Mouse (Mus musculus) kidney, postnatal 4 days (tissue): Measurements from ENCODE around the gene Olfr1324.
"Not testable (repeated sequence)": the region's sequence is repeated elsewhere in the genome, so short reads cannot be mapped to it uniquely, and the experiment has no call there.

Experiments
- DNase-seq, 2 experiments: peaks; one replicate each; pipeline ENCODE4 v3.0.0; 2021; ENCODE audit warnings: mixed read lengths in 2 of 2

Gene Olfr1324

DNA sequence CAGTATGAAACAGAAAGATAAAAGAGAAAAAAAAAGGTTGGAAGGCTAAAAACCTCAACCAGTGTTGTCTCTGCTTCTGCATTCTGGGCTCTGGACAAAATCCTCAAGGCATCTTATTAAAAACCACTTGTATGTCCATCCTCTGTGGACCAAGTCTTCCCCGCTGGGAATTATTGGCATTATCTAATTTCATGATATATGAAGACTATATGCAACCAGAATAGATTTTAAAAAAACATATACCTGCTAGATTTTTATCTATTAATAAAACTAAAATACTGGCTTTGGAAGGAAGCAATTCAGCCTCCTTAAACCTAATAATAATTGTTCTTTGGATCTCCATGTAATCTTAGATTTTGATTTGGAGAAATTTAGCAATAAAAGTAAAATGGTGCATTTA, at the start of gene Olfr1324:
TSS of gene Olfr1324 (minus strand) at position 101 of the 400 bp plus-strand sequence.
- DNase-seq: no peak

DNA sequence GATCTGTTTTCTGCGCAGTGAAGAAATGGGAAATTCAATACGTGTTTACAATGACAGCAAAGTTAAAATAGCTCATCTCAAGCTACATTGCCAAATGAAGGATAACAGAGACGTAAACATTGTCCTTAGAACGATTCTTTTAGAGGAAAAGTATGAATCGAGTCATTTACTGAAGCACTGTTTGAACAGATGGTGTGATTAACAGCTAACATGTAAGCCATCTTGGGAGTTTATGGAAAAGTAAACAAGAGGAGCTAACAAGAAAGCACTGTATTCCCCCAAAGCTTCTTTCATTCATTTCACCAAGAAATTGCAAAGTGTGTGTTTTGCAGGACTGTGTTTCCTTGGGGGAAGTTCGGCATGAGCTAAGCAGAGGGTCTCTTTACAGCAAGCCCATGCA, 42.0 kb upstream of the Olfr1324 start:
- DNase-seq: not testable (repeated sequence)

DNA sequence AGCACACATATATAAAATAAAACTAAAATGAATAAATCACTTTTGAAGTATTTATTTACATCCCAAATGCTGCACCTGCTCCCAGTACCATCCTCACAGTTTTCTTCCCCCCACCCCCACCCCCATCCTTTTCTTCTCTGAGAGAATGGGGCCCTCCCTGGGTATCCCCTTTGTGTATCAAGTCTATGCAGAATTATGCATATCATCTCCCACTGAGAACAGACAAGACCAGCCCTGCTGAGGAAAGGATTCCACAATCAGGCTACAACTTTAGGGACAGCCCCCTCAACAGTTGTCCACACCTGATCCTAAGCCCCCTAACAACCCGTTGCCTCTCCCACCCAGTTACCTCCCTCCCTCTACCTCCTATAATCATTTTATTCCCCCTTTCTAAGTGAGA, 27.8 kb upstream of the Olfr1324 start:
- DNase-seq: no peak

DNA sequence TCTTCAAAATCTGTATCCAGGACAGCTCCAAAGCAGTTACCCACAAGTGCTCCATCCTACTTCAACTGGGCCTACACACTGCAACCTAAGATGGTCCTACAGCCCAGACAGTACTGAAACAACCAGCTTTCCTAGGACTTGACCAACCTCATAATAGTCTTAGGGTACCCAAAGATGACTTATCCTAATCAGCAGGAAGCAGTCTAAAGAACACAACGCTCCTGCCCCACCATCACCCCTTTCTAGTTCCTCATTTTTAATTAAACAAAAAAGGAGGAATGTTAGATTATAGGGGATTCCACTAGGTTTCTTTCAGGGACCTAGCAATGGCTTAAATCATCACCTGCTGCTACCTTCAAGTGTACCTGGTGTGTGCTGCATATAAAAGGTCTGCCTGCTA, 15.1 kb upstream of the Olfr1324 start:
- DNase-seq: no peak

DNA sequence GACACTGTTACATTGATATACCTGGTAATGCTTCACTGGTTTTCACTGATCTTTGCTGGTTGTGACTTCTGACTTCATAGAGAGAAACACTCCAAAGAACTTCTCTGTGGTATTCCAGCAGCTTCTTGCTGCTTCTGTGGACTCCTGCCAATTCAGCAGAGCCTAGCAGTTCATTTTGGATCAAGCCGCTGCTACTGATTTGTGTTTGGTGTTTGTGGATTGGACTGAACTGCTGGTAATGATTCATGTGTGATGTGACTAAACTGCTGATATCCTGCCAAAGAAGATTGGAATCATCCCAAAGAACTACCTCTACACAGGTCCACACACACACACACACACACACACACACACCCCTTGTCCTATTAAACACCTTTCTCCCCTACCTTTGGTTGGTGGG, 14.4 kb upstream of the Olfr1324 start:
- DNase-seq: no peak

DNA sequence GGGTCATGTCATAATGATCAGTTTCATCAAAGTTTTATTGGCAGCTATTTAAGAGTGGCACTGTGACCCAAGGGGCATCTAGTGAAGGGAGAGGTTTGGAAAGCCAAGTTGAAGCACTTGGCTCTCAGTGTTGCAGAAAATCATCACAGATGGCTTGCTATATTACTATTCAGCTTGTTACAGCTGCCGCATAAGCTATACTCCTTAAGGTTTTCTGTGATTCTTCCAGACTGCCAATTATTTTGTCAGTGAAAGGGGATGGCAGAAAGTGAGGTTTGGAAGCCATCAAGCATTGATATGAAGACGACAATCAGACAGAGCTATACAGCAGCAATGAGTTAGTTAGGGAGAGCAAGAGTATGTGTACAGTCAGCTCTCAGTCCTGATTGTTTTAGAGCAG, 4.2 kb upstream of the Olfr1324 start:
- DNase-seq: no peak

DNA sequence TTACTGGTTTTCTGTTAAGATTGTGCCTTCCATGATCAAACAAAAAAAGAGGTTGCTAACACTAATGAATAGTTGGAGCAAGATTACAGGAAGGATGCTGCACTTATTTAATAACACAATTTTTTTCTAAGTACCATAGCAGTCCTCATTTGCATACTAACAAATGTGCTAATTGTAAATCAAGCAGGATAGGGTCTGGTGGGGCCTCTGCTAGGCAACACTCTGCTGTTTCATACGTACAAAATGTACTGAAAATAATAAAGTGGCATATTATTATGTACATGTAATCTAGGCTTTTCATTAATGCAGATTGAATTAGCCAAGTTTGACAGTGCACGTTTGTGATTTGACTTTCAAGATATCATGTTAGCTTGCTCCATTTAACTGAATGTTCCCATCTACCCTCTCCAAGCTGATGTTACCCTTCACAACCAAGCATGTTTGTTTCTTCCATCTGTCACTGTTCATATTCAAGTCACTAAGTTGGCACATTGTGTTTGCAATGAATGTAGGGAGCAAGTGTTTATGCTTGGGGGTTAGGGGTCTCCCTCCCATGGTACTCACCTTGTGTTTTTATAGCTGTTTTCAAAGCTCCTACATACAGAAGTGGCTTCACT, 478 bp downstream of the Olfr1324 start:
- DNase-seq: no peak

DNA sequence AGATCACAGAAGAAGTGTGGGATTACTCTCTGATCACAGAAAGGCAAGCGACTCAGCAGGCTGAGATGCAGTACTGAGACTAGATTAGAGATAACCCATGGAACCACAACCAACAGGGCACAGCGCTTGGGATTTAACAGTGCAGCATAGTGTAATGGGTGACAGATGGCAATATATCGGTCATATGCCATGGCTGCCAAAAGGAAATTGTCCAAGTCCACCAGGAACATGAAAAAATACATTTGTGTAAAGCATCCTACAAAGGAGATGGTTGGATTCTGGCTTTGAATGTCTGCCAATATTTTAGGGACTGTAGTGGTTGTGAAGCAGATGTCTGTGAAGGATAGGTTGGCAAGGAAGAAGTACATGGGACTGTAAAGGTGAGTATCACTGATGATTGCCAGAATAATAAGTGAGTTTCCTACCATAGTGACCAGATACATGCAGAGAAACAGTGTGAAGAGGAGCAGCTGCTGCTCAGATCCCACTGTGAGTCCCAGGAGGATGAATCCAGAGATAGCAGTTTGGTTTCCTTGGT, 2.3 kb downstream of the Olfr1324 start:
- no peak for DNase-seq

DNA sequence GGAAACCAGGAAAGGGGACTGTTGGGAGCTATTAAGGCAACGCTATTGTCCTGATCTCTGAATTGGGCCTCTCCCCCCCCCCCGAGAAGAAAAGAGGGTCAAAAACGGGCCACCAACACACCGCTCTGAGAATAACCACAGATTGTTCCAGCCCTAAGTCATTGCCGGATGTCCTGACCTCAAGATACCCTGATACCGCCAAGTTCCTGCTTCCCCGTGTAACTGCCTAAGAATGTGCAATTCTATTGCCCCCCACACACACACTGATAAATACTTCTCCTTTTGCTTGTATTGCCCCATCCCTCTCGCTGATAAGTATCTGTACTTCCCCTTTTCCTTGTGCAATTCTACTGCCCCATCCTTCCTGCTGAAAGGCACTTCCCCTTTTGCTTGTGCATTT, 17.9 kb downstream of the Olfr1324 start:
- not testable (repeated sequence) for DNase-seq

DNA sequence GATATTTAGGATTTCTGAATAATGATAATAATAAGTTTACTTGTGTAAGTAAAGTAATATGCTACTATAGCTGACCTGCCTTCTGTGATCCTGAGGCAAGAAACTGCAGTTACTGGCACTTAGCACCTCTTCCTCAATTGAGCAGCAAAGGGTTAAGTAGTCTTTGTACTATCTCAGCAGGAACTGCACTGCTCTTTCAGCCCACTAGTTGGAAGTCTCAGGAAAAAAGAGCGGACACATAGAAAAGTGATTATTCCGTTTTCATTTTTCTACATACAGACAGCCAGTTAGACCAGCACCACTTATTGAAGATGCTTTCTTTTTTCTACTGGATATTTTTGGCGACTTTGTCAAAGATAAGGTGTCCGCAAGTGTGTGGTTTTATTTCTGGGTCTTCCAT, 37.7 kb downstream of the Olfr1324 start:
- DNase-seq: not testable (repeated sequence)

DNA sequence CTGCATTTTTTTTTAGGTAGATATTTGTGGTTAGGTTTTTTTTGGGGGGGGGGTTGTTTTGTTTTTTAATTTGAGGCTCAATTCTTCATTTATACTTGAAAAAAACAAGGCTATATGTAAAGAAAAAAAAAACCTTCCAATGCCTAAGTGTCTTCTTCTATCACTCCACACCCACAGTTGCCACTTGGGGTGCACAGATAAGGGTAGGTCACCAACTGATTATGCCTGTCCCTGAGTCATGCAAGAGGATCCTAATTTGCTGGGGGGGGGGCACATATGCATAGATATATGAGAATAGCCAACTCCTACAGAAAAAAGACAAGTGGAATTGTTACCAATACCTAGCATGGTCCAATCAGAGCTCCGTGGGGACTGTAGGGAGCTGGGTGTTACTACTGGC, 53.3 kb downstream of the Olfr1324 start:
- no peak for DNase-seq
